Mouse (Mus musculus) CH12F3 (cell line): ENCODE results near the gene Ttc29.

Source experiments
- in situ Hi-C: fragments of 300-500 bp; cut with MboI; formaldehyde crosslinking; loops from 2 replicates; pipeline ENCODE4 v1.14.3; 2020; ENCODE audit warnings: low sequenced_read_pairs

Gene Ttc29

DNA sequence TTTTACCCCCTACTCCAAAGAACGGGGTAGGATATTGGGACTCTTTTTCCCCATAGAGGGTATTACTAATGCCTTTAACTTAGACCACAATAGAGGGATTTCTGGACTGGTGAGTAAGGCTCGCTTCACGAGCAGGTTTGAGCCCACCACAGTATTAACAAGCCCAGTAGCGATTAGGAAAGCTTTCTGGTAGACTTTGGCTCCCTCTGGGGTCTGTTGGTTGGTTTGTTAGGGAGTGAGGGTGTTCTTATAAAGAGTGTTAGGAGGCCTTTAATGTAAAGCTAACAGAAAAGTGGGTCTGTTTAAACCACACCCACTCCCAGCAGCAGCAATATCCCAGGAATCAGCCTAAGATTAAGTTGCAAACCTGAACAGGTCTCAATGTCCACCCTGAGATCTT lies 206.2 kb downstream of the Ttc29 start:
- in situ Hi-C loops = no loop called here

DNA sequence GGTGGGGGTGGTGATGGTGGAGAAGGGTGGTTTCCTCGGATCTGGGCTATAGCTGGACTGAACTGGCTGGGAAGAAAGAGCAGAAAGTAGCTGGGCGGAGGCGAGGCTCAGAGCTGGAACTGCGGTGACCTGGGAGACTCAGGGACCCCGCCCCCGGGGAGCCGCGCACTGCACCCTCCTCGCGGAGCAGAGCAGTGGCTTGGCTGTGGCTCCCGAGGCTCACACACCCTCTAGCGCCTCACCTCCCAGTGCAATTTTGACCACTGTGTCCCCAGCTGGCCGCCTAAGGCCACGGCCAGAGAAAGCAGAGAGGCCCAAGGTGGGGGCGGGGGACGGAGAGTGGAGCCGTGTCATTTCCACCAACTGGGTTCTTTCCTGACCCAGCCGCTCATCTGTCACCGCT lies 207.0 kb downstream of the Ttc29 start:
- in situ Hi-C loops = no loop called here

DNA sequence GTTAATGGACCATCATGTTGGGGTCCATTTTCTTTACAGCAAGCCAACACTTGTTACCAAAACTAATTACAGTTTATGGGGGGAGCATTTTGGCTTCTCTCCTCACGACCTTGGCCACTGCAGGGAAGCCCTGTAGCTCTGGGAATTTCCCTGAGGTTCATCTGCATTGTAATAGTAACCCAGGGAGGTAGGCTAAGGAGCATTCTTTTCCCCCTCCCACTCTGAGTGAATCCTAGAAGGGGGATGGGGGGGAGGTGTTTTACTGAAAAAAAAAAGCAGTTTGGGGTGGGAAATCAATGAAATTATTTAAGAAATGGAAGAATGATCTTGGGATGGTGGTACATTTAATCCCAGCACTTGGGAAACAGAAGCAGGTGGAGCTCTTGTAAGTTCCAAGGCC lies 210.8 kb downstream of the Ttc29 start:
- in situ Hi-C loops = no loop called here

DNA sequence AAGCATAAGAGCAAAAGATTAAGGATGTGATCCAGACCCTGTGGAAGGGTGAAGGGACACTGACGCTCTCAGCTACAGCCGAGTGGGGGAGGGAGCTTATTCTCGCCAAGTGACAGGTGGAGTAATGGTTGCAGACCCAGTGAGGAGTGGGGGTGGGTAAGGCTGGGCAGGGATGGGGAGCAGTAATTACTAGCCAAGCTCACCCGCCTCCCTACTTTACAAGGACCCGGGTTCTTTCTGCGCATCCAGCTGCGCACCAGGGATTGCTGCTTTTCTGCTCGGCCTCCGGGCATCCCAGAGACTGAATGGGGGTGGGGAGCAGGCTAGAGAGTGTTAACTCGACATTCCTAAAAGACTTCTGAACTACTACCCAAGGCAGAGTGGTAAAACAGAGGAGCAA lies 213.4 kb downstream of the Ttc29 start:
- in situ Hi-C loops = no loop called here

DNA sequence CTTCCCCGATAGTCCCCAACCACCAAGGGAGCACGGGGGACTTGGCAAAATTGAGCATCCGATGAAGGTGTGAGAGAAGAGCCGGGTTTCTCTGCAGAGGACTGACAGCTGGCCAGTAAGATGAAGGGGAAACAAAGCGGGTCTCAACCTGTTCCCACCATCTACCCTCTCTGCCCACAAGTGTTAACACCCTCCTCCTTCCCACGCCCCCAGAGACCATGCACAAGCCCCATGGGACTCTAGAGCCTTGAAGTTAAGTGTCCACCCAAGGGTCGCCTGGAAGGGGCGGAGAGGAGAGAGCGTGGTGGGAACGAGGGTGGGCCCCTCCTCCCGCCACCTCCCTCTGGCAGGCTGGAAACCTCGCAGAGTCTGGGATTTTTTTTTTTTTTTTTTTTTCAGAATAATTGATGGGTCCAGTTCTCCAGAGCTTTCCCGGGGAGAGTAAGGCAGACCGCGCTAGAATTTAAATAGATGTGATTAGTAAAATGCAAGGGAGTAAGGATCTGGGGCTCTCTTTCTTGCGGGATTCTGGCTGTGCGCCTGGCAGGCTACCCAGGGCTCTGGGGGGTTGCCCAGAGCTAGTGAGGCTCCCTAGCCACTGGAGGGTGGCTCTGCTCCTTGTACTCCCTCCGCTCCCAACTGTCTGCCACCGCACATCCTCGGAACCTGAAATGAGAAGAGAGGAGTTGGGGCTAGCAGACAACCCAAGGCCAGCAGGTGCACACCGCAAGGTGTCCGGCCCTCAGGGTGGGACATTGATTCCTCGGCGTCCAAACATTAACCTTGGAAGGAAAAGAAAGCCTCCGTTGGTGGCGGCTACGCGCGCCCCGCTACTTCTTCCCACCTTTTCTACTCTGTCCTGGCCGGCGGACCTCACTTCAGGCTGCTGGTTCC lies 214.0 kb downstream of the Ttc29 start:
- in situ Hi-C loops = no loop called here

DNA sequence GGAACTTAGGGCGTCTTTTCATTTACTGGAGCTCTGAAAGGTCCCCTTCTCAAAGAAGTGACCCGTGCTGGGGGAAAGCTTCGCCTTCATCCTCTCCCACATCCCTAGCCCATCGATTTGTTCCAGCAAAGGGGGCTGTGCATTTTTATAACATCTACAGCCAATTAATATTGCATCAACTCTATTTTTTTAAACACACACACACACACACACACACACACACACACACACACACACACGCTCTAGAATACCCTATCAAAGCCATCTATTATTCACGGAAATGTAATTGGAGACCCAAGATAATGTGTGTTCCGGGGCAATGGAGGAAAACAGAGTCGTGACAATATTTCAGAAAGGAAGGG lies 214.7 kb downstream of the Ttc29 start:
- in situ Hi-C loops = no loop called here

- in situ Hi-C loops = no loop called here
Observed at GRCm38 (mm10) chr8:78428148-78428547, 215.1 kb downstream of the Ttc29 start.

DNA sequence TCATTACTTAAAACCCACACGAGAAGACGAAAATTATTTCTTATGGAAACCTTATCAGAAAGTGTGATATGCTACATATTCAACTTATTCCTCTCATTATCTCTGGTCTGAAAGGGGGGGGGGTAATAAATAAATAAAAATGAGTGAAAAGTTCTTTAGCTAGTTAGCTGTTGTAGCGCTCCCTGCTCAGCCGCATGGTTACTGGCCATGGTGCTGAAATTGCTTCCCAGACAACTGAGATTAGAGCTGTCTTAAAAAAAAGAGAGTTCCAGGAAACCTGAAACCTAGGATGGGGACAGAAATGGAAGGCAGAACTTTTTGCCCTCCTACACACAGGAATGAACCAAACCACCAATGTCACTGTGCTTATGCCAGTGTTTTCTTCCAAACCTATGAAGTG lies 218.3 kb downstream of the Ttc29 start:
- in situ Hi-C loops = no loop called here

- in situ Hi-C loops = no loop called here
Observed at GRCm38 (mm10) chr8:78432451-78432850, 219.4 kb downstream of the Ttc29 start.

GRCm38 (mm10) chr8:78433318-78433717 lies 220.2 kb downstream of the Ttc29 start:
- in situ Hi-C loops = no loop called here

DNA sequence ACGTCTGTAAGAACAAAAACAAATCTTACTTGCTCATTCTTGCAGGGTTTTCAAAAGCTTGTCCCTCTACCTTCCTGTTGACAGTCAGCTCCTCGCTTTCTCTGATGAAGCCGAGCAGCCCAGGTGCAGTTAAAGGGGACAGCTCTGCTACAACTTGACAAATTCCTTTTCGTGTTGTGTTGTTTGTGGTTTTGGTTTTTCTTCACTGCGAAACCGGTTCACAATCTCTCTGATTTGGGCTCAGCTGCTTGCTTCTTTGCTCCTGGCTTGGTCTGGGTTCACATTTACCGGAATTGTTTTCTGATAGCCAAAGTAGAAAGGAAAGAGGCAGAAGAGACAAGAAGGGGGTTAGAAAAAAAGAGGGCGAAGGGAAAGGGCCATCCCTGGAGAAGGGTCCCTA lies 221.2 kb downstream of the Ttc29 start:
- in situ Hi-C loops = no loop called here

GRCm38 (mm10) chr8:78434823-78435623 lies 221.9 kb downstream of the Ttc29 start:
- in situ Hi-C loops = no loop called here

DNA sequence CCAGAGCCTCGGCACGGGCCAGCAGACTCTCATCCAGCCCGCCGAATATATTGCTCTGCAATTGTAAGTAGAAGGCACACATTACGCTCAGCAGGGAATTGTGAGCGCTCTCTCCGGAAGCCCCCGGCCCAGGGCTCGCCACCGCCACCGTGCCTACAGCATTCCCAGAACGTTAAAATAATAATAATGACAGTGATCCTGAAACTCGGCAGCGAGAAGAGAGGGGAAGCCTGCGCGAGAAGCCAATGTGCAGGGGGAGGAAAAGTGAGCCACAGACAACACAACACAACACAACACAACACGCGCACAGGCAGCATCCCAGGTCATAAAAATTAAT lies 222.5 kb downstream of the Ttc29 start:
- in situ Hi-C loops = no loop called here

DNA sequence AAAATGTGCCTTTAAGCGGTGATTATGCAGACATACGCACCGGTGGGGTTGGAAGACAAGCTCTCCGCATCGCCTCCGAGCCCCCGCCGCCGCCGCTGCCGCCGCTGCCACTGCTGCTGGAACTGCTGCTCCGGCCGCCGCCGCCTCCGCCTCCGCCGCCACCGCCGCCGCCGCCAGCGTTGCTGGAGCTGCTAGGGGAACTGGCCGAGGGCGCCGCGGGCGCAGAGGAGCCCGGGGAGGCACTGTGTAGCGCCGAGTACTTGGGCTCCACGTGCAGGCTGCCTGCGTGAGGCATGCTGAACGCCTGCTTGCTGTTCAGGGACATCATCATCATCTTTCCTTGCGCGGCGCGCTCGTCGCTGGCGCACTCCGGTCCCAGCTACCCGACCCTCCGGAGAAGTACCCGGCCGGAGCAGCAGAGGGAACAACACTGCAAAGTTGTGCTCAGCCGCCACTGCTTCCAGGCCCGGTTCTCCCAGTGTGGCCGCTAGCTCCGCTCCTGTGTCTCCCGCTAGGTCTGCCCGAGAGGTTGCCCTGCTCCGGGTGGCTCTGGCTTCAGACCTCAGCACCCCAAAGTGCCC lies 223.1 kb downstream of the Ttc29 start, which contains the start of gene Pou4f2:
Pou4f2 (minus strand) TSS at position 575 of the 581 bp plus-strand sequence.
- in situ Hi-C loops = no loop called here

DNA sequence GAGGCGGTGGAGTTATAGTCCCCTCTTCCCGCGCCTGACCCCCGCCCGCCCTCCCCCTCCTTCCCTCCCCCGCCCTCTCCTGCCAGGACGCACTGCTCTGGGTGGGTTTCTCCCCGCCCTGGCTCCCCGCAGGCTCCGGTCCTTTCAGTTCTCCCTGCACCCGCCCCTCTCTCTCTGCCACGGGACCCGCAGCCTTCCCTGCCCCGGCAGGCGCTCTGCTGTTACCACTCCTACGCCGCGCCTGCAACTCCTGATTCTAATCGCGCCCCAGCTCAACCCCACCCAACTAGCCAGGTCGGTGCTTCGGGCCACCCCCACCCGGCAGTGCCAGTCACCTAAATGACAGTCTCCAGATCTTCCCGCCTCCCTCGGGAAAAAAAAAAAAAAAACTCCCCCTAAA lies 223.6 kb downstream of the Ttc29 start:
- in situ Hi-C loops = no loop called here

DNA sequence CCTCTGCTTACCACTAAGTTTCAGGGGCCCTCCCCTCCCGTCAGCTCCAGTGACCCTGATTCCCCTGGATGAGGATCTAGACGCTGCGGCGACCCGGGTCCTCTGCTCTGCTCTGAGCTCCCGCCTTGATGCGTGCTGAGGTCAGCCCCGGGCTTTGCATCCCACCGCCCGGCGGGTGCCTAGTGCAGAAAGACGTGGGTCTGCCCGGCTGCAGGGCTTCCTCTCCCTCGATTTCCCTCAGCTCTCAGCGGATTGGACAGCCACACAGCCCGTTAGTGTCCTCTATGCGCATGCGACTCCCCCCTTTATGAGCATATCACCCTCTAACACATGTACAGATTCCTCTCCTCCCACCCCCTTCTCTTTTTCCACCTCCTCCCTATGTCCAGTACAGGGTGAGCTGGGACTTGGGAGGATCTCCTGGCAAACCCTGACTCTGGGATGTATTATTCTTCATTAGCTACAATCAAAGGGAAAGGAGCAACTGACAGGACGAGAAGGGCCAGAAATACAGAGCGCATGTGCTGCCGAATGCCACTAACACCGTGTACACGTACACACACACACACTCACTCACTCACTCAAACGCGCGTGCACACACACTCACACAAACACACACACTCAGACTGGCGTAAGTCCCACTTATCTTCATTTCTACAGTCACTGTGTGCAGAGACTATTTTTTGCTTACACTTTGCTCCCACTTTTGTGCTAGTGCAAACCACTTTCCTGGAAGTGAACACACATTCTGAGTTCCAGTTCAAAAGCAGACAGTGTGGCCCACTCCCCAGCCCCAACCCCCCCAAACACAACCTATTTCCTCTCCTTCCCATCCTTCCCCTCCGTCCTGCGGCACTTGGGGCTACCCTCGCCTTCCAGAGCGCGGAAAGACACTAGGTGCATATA lies 224.3 kb downstream of the Ttc29 start:
- in situ Hi-C loops = no loop called here

- in situ Hi-C loops = no loop called here
Observed at GRCm38 (mm10) chr8:78438121-78438520, 225.0 kb downstream of the Ttc29 start.

DNA sequence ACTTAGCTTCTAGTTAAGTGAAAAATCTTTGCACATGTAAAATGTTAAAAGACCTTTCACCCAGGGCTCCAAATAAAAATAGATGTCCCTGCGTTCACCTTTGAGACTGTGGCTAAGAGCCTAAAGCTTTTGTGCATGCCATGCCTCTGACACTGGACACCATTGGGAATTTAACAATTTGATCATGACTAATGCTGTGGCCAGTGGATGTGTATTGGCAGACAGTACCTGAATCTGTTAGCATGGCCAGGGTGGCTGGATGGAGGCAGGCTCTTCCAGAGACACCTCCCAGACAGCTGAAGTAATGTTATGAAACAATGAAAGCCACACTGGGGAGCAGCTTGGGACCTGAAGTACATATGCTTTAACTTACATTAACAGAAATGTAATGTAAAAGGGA lies 229.7 kb downstream of the Ttc29 start:
- in situ Hi-C loops = no loop called here
